Mouse (Mus musculus): ENCODE measurements around the gene Secisbp2. TPM values are rescaled to one million over a fixed set of nuclear protein-coding genes. Genes with fewer than 3 reads are reported as not detected.

The Secisbp2 gene
- polyA plus RNA-seq, 1 experiment from 2014 or later = 25.9 TPM

- Histone ChIP-seq H3K27me3 (replicated peaks; ENCODE audit: low read depth, poor library complexity, severe bottlenecking) (no peaks in the 10 kb centered on the region), H3K9me3 (no peaks in the 10 kb centered on the region), H3K4me3 (no peak overlapping the region), H3K36me3 (replicated peaks) (peaks cover 96% of the 10 kb centered on the region), H3K4me1 (no peaks in the 10 kb centered on the region), H3K27ac (replicated peaks) (no peak overlapping the region)
- WGBS = 95% methylated on average over 12 of the region's 12 CpGs
- no peak for DNase-seq (ENCODE audit: low spot score)
Observed at GRCm38 (mm10) chr13:51677041-51677440, 25.5 kb downstream of the Secisbp2 start.

DNA sequence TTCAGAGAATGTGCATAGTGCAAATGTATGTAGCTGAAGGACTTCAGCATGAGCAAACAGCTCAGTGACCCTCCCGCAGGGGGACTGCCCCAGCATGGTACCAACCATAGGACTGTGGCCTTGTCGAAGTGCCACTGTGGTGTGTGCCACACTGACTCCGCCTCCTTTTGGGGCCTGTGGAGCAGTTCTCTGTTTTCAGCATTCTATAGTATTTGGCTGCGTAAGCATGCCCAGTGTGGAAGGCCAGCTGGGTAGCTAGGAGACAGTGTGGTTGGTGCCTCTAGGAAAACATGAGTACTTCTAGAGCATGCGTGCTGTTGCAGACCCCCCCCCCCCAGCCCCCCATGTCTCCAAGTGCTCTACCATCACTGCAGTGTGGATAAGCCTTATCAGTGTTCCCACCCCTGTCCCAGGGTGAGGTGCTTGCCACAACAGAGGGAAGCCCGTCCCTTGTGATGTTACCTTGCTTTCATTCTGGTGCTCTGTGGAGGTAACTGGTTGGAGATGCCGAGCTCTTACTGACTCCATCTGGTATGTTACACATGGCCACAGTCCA is 26.2 kb downstream of the Secisbp2 start:
- 92% methylated on average over 7 of the region's 7 CpGs for WGBS
- no peak for DNase-seq (ENCODE audit: low spot score)
- Histone ChIP-seq H3K27me3 (replicated peaks; ENCODE audit: low read depth, poor library complexity, severe bottlenecking) (no peaks in the 10 kb centered on the region), H3K4me3 (no peak overlapping the region), H3K9me3 (no peaks in the 10 kb centered on the region), H3K27ac (replicated peaks) (no peak overlapping the region), H3K36me3 (replicated peaks) (peaks cover 100% of the 10 kb centered on the region), H3K4me1 (no peaks in the 10 kb centered on the region)

GRCm38 (mm10) chr13:51678687-51679086 is 27.2 kb downstream of the Secisbp2 start:
- no peak overlapping the region for H3K27ac ChIP-seq (replicated peaks)
- H3K27me3 ChIP-seq (replicated peaks; ENCODE audit: low read depth, poor library complexity, severe bottlenecking) = no peaks in the 10 kb centered on the region
- WGBS = 93% methylated on average over 6 of the region's 6 CpGs
- H3K4me3 ChIP-seq = no peak overlapping the region
- H3K36me3 ChIP-seq (replicated peaks) = peaks cover 100% of the 10 kb centered on the region
- H3K4me1 ChIP-seq = no peaks in the 10 kb centered on the region
- no peaks in the 10 kb centered on the region for H3K9me3 ChIP-seq
- DNase-seq (ENCODE audit: low spot score) = no peak

- H3K27me3 ChIP-seq (replicated peaks; ENCODE audit: low read depth, poor library complexity, severe bottlenecking) = no peaks in the 10 kb centered on the region
- 86% methylated on average over 4 of the region's 4 CpGs for WGBS
Observed at GRCm38 (mm10) chr13:51679332-51679731, 27.8 kb downstream of the Secisbp2 start.

GRCm38 (mm10) chr13:51681076-51681475 is 29.6 kb downstream of the Secisbp2 start:
- 0 out of 2 replicates have a peak, but pooled peaks cover 3% of the 10 kb centered on the region for H3K4me1 ChIP-seq
- H3K4me3 ChIP-seq = no peak overlapping the region
- no peak overlapping the region for H3K27ac ChIP-seq (replicated peaks)
- H3K36me3 ChIP-seq (replicated peaks) = peaks cover 100% of the 10 kb centered on the region
- WGBS = 85% methylated on average over 5 of the region's 5 CpGs
- H3K9me3 ChIP-seq = no peaks in the 10 kb centered on the region
- H3K27me3 ChIP-seq (replicated peaks; ENCODE audit: low read depth, poor library complexity, severe bottlenecking) = no peaks in the 10 kb centered on the region
- no peak for DNase-seq (ENCODE audit: low spot score)

More at GRCm38 (mm10) chr13:51679332-51679731, 27.8 kb downstream of the Secisbp2 start:
- H3K4me1 ChIP-seq = 0 out of 2 replicates have a peak, but pooled peaks cover 3% of the 10 kb centered on the region
- H3K4me3 ChIP-seq = no peak overlapping the region
- no peak overlapping the region for H3K27ac ChIP-seq (replicated peaks)
- no peaks in the 10 kb centered on the region for H3K9me3 ChIP-seq
- H3K36me3 ChIP-seq (replicated peaks) = peaks cover 100% of the 10 kb centered on the region
- DNase-seq (ENCODE audit: low spot score) = no peak

GRCm38 (mm10) chr13:51681634-51682033 is 30.1 kb downstream of the Secisbp2 start:
- 96% methylated on average over 8 of the region's 8 CpGs for WGBS
- DNase-seq (ENCODE audit: low spot score) = no peak
- Histone ChIP-seq H3K4me3 (no peak overlapping the region), H3K4me1 (0 out of 2 replicates have a peak, but pooled peaks cover 3% of the 10 kb centered on the region), H3K27me3 (replicated peaks; ENCODE audit: low read depth, poor library complexity, severe bottlenecking) (no peaks in the 10 kb centered on the region), H3K27ac (replicated peaks) (no peak overlapping the region), H3K36me3 (replicated peaks) (peaks cover 100% of the 10 kb centered on the region), H3K9me3 (no peaks in the 10 kb centered on the region)

- WGBS = 92% methylated on average over 7 of the region's 7 CpGs
- DNase-seq (ENCODE audit: low spot score) = no peak
- Histone ChIP-seq H3K4me3 (no peak overlapping the region), H3K4me1 (0 out of 2 replicates have a peak, but pooled peaks cover 3% of the 10 kb centered on the region), H3K27ac (replicated peaks) (no peak overlapping the region), H3K9me3 (no peaks in the 10 kb centered on the region), H3K27me3 (replicated peaks; ENCODE audit: low read depth, poor library complexity, severe bottlenecking) (no peaks in the 10 kb centered on the region), H3K36me3 (replicated peaks) (peaks cover 91% of the 10 kb centered on the region)
Observed at GRCm38 (mm10) chr13:51685290-51685966, 33.9 kb downstream of the Secisbp2 start.

DNA sequence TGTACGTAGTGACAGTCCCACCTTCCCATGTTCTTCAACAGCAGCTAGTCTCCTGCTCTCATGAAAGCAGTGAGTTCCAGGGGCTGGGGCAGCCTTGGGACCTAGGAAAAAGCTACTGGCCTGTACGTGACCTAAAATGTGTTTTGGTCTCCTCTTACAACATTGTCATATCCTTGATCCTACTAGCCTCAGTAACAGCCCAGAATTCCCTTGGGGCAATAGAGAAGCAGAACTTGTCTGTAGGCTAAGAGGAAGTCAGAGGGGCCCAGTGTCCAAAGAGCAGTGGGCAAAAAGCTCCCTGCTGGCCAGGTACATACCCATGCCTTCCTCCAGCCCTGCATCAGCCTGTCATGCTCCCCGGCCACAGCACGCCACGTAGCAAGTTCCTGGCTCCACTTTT is 35.5 kb downstream of the Secisbp2 start:
- H3K36me3 ChIP-seq (replicated peaks) = peaks cover 86% of the 10 kb centered on the region
- H3K4me1 ChIP-seq = 0 out of 2 replicates have a peak, but pooled peaks cover 3% of the 10 kb centered on the region
- no peak overlapping the region for H3K4me3 ChIP-seq
- no peaks in the 10 kb centered on the region for H3K9me3 ChIP-seq
- 93% methylated on average over 5 of the region's 5 CpGs for WGBS
- DNase-seq (ENCODE audit: low spot score) = no peak
- no peaks in the 10 kb centered on the region for H3K27me3 ChIP-seq (replicated peaks; ENCODE audit: low read depth, poor library complexity, severe bottlenecking)
- H3K27ac ChIP-seq (replicated peaks) = no peak overlapping the region

DNA sequence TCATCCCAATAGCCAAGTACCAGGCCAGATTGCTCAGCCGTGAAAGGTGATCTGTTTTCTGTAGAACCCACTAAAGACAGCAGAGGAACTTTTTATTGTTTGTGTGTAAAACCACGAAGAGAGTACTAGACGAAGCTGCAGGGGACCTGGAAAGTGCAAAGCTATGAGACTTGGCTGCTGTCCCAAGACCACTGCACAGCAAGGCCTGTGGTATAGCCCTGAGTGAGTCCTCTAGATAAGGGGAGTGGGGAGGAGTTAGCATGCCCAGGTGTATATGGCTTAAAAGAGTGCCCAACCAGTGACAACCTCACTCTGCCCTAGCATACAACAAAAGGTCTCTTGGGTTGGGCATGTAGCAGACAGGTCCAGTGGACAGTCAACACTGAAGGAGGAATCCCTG is 37.2 kb downstream of the Secisbp2 start:
- Histone ChIP-seq H3K9me3 (no peaks in the 10 kb centered on the region), H3K4me1 (0 out of 2 replicates have a peak, but pooled peaks cover 3% of the 10 kb centered on the region), H3K27ac (replicated peaks) (no peak overlapping the region), H3K4me3 (no peak overlapping the region), H3K27me3 (replicated peaks; ENCODE audit: low read depth, poor library complexity, severe bottlenecking) (no peaks in the 10 kb centered on the region), H3K36me3 (replicated peaks) (peaks cover 68% of the 10 kb centered on the region)
- no peak for DNase-seq (ENCODE audit: low spot score)
- 67% methylated on average over 3 of the region's 3 CpGs for WGBS

GRCm38 (mm10) chr13:51696481-51696880 is 45.0 kb downstream of the Secisbp2 start:
- Histone ChIP-seq H3K4me1 (no peaks in the 10 kb centered on the region), H3K9me3 (no peaks in the 10 kb centered on the region), H3K27ac (replicated peaks) (no peak overlapping the region), H3K36me3 (replicated peaks) (peaks cover 4% of the 10 kb centered on the region), H3K4me3 (no peak overlapping the region), H3K27me3 (replicated peaks; ENCODE audit: low read depth, poor library complexity, severe bottlenecking) (no peaks in the 10 kb centered on the region)
- no peak for DNase-seq (ENCODE audit: low spot score)

- 81% methylated on average over 6 of the region's 6 CpGs for WGBS
Observed at GRCm38 (mm10) chr13:51697455-51697854, 46.0 kb downstream of the Secisbp2 start.

GRCm38 (mm10) chr13:51697897-51698296 is 46.4 kb downstream of the Secisbp2 start:
- WGBS = 83% methylated on average over 4 of the region's 4 CpGs

More at GRCm38 (mm10) chr13:51697455-51697854, 46.0 kb downstream of the Secisbp2 start:
- H3K9me3 ChIP-seq = no peaks in the 10 kb centered on the region
- H3K27ac ChIP-seq (replicated peaks) = no peak overlapping the region
- H3K36me3 ChIP-seq (replicated peaks) = peaks cover 8% of the 10 kb centered on the region
- no peaks in the 10 kb centered on the region for H3K4me1 ChIP-seq
- DNase-seq (ENCODE audit: low spot score) = no peak
- no peak overlapping the region for H3K4me3 ChIP-seq
- H3K27me3 ChIP-seq (replicated peaks; ENCODE audit: low read depth, poor library complexity, severe bottlenecking) = no peaks in the 10 kb centered on the region

DNA sequence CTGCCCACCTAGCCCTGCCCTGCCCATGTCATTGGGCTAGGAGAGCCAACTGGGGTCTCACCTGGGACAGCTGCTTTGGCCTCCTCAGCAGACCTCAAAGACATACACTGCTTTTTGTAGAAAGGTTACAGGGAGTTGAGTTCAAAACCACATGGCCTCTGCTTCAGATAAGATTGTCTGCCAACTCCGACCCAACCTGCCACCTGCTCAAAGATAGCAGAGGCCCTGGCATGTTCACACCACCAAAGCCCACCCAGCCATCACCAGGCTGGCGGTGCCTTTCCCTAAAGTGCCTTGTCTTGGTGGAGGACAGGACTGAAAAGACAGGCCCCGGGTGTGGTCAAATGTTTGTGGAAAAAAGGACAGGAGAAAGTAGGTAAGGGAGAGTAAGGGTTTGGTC is 46.8 kb downstream of the Secisbp2 start:
- H3K4me1 ChIP-seq = no peaks in the 10 kb centered on the region
- no peak overlapping the region for H3K4me3 ChIP-seq
- no peaks in the 10 kb centered on the region for H3K9me3 ChIP-seq
- peaks cover 17% of the 10 kb centered on the region for H3K36me3 ChIP-seq (replicated peaks)
- H3K27ac ChIP-seq (replicated peaks) = no peak overlapping the region
- H3K27me3 ChIP-seq (replicated peaks; ENCODE audit: low read depth, poor library complexity, severe bottlenecking) = no peaks in the 10 kb centered on the region
- no peak for DNase-seq (ENCODE audit: low spot score)
- WGBS = 95% methylated on average over 3 of the region's 3 CpGs

More at GRCm38 (mm10) chr13:51697897-51698296, 46.4 kb downstream of the Secisbp2 start:
- no peak overlapping the region for H3K4me3 ChIP-seq
- no peaks in the 10 kb centered on the region for H3K4me1 ChIP-seq
- no peak for DNase-seq (ENCODE audit: low spot score)
- H3K9me3 ChIP-seq = no peaks in the 10 kb centered on the region
- peaks cover 12% of the 10 kb centered on the region for H3K36me3 ChIP-seq (replicated peaks)
- no peak overlapping the region for H3K27ac ChIP-seq (replicated peaks)
- H3K27me3 ChIP-seq (replicated peaks; ENCODE audit: low read depth, poor library complexity, severe bottlenecking) = no peaks in the 10 kb centered on the region
